Mouse (Mus musculus): ENCODE data around the gene Lysmd4. TPM values are rescaled to one million over a fixed set of nuclear protein-coding genes. Genes with fewer than 3 reads are reported as not detected.

Lysmd4 gene
- total RNA-seq, 2 experiments from 2014 or later, result 14.2 to 14.4 TPM

DNA sequence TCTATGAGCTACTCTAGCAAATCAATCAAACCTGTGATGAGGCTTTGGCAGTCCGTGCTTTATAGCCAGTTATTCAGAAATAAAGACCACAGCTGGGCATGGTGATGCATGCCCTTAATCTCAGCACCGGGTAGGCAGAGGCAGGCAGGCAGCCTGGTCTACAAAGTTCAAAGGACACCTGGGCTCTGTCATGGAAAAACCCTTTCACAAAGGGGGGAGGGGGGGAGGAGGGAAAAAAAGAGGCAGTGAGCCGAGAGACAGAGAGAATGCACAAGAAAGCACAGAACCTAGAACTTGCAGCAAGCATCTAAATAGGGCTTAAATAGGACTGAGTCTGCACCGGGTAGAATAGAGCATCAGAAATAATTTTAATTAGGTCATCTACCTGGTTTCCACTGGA lies 130.6 kb downstream of the Lysmd4 start:
- no peak for DNase-seq

DNA sequence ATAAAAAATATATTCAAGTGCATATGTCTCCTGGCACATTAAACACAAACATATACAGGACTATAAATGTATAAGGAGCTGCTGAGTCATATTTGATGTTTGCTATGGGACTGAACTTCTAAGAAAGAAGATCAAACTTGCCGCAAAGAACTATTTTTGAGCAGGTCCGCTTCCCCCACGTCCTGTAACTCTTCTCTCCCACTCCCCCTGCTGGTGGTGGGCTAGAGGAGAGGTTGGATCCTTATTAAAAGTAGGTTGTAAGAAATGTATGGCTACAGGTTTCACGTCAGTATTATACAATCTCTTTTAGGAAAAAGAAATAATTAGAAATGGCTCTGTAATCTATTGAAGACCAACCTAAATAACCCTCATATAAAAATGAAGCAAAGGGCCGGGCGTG lies 131.3 kb downstream of the Lysmd4 start:
- no peak for DNase-seq

DNA sequence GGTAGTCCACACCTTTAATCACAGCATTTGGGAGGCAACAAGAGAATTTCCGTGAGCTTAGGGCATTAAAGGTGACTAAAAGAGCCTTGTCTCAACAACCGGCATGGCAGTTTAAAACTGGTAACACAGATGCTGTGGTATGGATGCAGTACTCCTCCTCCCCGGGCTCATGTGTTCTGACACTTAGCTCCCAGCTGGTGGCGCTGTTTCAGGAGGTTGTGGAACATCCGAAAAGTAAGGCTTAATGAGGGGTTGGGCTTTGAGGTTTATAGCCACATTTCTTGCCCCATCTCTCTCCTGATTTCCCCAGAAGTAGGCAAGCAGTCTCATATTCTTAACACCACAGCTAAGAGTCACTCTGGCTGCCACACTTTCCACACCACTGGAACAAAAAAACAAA lies 133.5 kb downstream of the Lysmd4 start:
- no peak for DNase-seq

Other genes starting within 250 kb of the Lysmd4 start
- 100 to 1,000 TPM; 250 to 257 TPM for gene Mef2a, start 150.3 kb downstream of the Lysmd4 start, total RNA-seq (2021)

All from heart, postnatal 4 days (tissue).